Mouse (Mus musculus) right cerebral cortex, postnatal 10 days (tissue): ENCODE data around the gene Hist1h2bj.

Experiments
- DNase-seq, 2 experiments: peaks; one replicate each; pipeline ENCODE4 v3.0.0; 2021; ENCODE audit warnings: low spot score in 2 of 2

Hist1h2bj gene

GRCm38 (mm10) chr13:22042568-22043502, at the start of gene Hist1h2bj, which contains the start of gene Hist1h2ag:
Gene Hist1h2bj, plus strand, starts transcription at chr13:22043214.
Gene Hist1h2ag, minus strand, starts transcription at chr13:22042944.
- DNase-seq = peak; percentile 93 to 96

- DNase-seq = peak in 1 of 2 experiments; percentile 38
Observed at GRCm38 (mm10) chr13:21993957-21994738, 48.9 kb upstream of the Hist1h2bj start.

GRCm38 (mm10) chr13:21994896-21995295, 48.1 kb upstream of the Hist1h2bj start:
- DNase-seq = no peak

- peak in 1 of 2 experiments; percentile 32 for DNase-seq
Observed at GRCm38 (mm10) chr13:21995331-21995914, 47.6 kb upstream of the Hist1h2bj start.

- DNase-seq = no peak
Observed at GRCm38 (mm10) chr13:21996101-21996839, 46.7 kb upstream of the Hist1h2bj start.

- DNase-seq = no peak
Observed at GRCm38 (mm10) chr13:21996840-21997185, 46.2 kb upstream of the Hist1h2bj start.

GRCm38 (mm10) chr13:21997201-21997820, 45.7 kb upstream of the Hist1h2bj start:
- DNase-seq = no peak

- no peak for DNase-seq
Observed at GRCm38 (mm10) chr13:21997821-21998220, 45.2 kb upstream of the Hist1h2bj start.

- DNase-seq = no peak
Observed at GRCm38 (mm10) chr13:21998412-21998811, 44.6 kb upstream of the Hist1h2bj start.

GRCm38 (mm10) chr13:21999147-21999546, 43.9 kb upstream of the Hist1h2bj start:
- DNase-seq = no peak

GRCm38 (mm10) chr13:22001346-22001745, 41.7 kb upstream of the Hist1h2bj start:
- DNase-seq = no peak

GRCm38 (mm10) chr13:22001823-22002222, 41.2 kb upstream of the Hist1h2bj start:
- DNase-seq = no peak

- DNase-seq = no peak
Observed at GRCm38 (mm10) chr13:22005605-22006333, 37.2 kb upstream of the Hist1h2bj start.

GRCm38 (mm10) chr13:22006334-22007120, 36.5 kb upstream of the Hist1h2bj start:
- no peak for DNase-seq

GRCm38 (mm10) chr13:22007121-22007510, 35.9 kb upstream of the Hist1h2bj start:
- no peak for DNase-seq

GRCm38 (mm10) chr13:22007872-22008271, 35.1 kb upstream of the Hist1h2bj start:
- no peak for DNase-seq

- no peak for DNase-seq
Observed at GRCm38 (mm10) chr13:22008707-22009106, 34.3 kb upstream of the Hist1h2bj start.

GRCm38 (mm10) chr13:22009642-22010041, 33.4 kb upstream of the Hist1h2bj start, which contains the start of gene Prss16:
Gene Prss16, minus strand, starts transcription at chr13:22009742.
- DNase-seq = no peak

GRCm38 (mm10) chr13:22013716-22014115, 29.3 kb upstream of the Hist1h2bj start:
- no peak for DNase-seq
